Mouse (Mus musculus): ENCODE measurements around the gene Ptprh. TPM values are rescaled to one million over a fixed set of nuclear protein-coding genes. Genes with fewer than 3 reads are reported as not detected.
"Not testable (repeated sequence)": the region's sequence is repeated elsewhere in the genome, so short reads cannot be mapped to it uniquely, and the experiment has no call there.

Gene Ptprh
- polyA plus RNA-seq, 1 experiment: 0.08 TPM

DNA sequence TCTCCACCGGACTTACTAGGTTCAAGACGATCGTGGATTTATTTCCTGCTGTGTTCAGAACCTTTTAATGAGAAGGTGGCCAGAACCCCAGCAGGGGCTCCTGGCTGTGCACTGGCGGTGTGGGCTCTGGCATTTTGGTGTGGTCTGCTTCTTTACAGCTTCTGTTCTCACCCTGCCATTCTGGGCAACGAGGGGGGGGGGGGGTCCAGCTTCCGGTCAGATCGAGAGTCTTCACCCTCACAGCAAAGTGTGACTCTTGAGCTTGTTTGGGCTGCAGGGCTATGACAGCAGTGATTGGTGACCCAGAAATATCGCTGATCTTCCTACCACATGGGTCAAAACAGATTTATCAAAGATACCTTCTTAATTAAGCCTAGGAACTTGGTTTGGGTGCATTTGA, 8.5 kb upstream of the Ptprh start:
- H3K4me1 ChIP-seq (ENCODE audit: control insufficient read depth, insufficient read depth, low read length): no peaks in the 10 kb centered on the region
- 56% methylated on average over 8 of the region's 8 CpGs for WGBS
- no peak for TF ChIP-seq CTCF (IDR thresholded peaks at IDR 0.05; ENCODE audit: insufficient read depth, low read length)
- no peak for TF ChIP-seq POLR2A (IDR thresholded peaks at IDR 0.05; ENCODE audit: borderline replicate concordance, extremely low read depth, low read depth, low read length)
- DNase-seq: no peak
- H3K4me3 ChIP-seq (replicated peaks; ENCODE audit: extremely low read depth, low read depth, low read length): no peak overlapping the region

DNA sequence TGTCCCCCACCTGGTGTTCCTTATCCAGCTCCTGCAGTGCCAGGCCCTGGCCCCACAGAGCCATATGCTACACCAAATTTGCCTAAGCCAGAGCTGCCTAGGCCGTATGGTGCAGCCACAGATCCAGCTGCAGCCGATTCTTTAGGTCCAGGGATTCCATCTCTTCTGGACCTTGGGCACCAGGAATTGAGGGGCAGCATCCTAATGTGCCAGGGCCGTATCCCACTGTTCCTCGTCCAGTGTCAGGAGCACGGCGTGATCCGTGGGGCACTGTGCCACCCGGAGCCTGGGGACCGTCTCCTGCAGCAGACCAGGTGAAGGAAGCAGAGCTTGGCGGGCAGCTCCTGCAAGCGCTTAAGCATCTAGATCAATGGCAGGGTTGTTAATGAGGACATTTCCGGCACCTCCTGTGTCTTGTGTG, 8.1 kb upstream of the Ptprh start:
- 74% methylated on average over 12 of the region's 12 CpGs for WGBS
- no peak for DNase-seq
- no peaks in the 10 kb centered on the region for H3K4me1 ChIP-seq (ENCODE audit: control insufficient read depth, insufficient read depth, low read length)

DNA sequence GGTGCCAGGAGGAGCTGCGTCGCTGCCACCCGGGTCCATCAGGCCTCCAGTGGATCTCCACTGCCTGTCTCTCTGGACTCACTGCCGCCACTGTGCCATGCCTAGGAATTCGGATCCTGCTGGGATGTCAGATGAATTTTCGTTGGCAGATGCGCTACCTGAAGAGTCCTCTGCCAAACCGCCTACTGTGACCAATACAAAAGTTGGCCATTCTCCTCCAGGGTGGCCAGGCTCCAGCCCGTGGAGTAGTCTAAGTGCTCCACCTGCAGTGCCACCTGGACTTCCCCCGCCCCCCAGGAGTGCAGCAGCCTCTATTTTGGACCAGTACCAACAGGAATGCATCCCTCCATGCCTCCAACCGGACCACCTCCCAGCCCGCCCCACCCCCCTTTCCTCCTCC, 7.7 kb upstream of the Ptprh start:
- DNase-seq: no peak
- 79% methylated on average over 12 of the region's 12 CpGs for WGBS
- TF ChIP-seq POLR2A (IDR thresholded peaks at IDR 0.05; ENCODE audit: borderline replicate concordance, extremely low read depth, low read depth, low read length): no peak
- no peak for TF ChIP-seq CTCF (IDR thresholded peaks at IDR 0.05; ENCODE audit: insufficient read depth, low read length)
- H3K4me1 ChIP-seq (ENCODE audit: control insufficient read depth, insufficient read depth, low read length): no peaks in the 10 kb centered on the region
- no peak overlapping the region for H3K4me3 ChIP-seq (replicated peaks; ENCODE audit: extremely low read depth, low read depth, low read length)

More for the DNA sequence above, 8.1 kb upstream of the Ptprh start:
- no peak overlapping the region for H3K4me3 ChIP-seq (replicated peaks; ENCODE audit: extremely low read depth, low read depth, low read length)
- TF ChIP-seq POLR2A (IDR thresholded peaks at IDR 0.05; ENCODE audit: borderline replicate concordance, extremely low read depth, low read depth, low read length): no peak
- no peak for TF ChIP-seq CTCF (IDR thresholded peaks at IDR 0.05; ENCODE audit: insufficient read depth, low read length)

DNA sequence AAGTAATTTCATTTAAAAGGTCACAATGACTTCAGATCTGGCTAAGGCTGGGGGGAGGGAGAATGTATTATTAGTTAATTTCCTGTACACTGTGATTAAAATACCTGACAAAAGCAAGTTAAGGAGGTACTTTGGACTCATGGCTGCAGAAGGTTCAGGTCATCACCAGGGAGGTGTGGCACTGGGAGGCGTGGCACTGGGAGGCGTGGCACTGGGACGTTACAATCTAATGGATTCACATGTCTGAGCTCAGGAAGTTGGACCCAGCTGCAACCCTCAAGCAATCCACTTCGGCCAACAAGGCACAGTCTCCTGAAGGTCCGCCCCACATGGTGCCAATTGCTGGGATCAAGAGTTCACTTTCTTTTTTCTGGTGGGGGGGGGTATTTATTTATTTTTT, 4.2 kb upstream of the Ptprh start:
- TF ChIP-seq CTCF (IDR thresholded peaks at IDR 0.05; ENCODE audit: insufficient read depth, low read length) (no peak), POLR2A (IDR thresholded peaks at IDR 0.05; ENCODE audit: borderline replicate concordance, extremely low read depth, low read depth, low read length) (no peak)
- Histone ChIP-seq H3K4me3 (replicated peaks; ENCODE audit: extremely low read depth, low read depth, low read length) (no peak overlapping the region), H3K4me1 (ENCODE audit: control insufficient read depth, insufficient read depth, low read length) (no peaks in the 10 kb centered on the region)
- DNase-seq: no peak
- WGBS: 58% methylated on average over 5 of the region's 5 CpGs

DNA sequence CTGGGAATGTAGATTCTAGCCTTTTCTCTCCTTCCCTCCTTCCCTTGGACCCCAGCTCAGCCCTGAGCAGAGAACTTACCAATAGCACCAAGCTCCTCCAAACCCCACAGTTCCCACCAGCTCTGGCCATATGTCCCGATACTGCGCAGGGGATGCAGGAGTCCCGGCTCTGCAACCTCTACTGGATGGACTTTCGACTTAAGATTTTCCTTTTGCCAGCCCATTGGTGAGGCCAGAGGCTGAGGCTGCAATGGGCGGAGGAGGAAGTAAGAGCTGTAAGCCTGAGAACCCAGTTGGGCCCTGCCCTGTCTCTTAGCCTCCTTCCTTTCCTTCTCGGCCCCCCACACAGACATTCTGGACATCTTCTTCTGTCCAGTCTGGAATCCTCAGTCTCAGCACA, 872 bp downstream of the Ptprh start:
- 83% methylated on average over 6 of the region's 6 CpGs for WGBS
- Histone ChIP-seq H3K4me1 (ENCODE audit: control insufficient read depth, insufficient read depth, low read length) (no peaks in the 10 kb centered on the region), H3K4me3 (replicated peaks; ENCODE audit: extremely low read depth, low read depth, low read length) (no peak overlapping the region)
- TF ChIP-seq CTCF (IDR thresholded peaks at IDR 0.05; ENCODE audit: insufficient read depth, low read length): no peak
- TF ChIP-seq POLR2A (IDR thresholded peaks at IDR 0.05; ENCODE audit: borderline replicate concordance, extremely low read depth, low read depth, low read length): no peak
- no peak for DNase-seq

DNA sequence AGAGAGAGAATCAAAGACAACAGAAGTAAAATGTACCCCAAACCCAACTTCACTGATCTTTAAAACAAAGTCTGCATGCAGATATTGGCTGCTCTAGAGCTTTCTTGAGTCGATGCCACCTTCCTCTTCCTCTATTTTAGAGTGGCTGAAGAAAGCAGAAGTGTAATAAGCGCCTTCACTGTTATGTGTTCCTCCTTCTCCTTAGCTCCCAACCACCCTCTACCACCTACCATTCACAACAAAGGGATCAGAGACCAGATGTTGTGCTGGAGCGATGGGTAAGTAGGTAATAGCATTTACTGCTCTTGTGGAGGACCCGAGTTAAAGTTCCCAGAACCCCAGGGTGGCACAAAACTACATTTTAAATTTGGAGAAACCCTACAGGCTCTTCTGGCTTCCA, 6.8 kb downstream of the Ptprh start:
- 49% methylated on average over 4 of the region's 4 CpGs for WGBS
- DNase-seq; H3K4me1 ChIP-seq (ENCODE audit: control insufficient read depth, insufficient read depth, low read length); H3K4me3 ChIP-seq (replicated peaks; ENCODE audit: extremely low read depth, low read depth, low read length): not testable (repeated sequence)

DNA sequence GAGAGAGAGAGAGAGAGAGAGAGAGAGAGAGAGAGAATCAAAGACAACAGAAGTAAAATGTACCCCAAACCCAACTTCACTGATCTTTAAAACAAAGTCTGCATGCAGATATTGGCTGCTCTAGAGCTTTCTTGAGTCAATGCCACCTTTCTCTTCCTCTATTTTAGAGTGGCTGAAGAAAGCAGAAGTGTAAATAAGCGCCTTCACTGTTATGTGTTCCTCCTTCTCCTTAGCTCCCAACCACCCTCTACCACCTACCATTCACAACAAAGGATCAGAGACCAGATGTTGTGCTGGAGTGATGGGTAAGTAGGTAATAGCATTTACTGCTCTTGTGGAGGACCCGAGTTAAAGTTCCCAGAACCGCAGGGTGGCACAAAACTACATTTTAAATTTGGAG, 22.4 kb downstream of the Ptprh start:
- 62% methylated on average over 3 of the region's 3 CpGs for WGBS
- not testable (repeated sequence) for H3K4me3 ChIP-seq (replicated peaks; ENCODE audit: extremely low read depth, low read depth, low read length); DNase-seq; H3K4me1 ChIP-seq (ENCODE audit: control insufficient read depth, insufficient read depth, low read length)

DNA sequence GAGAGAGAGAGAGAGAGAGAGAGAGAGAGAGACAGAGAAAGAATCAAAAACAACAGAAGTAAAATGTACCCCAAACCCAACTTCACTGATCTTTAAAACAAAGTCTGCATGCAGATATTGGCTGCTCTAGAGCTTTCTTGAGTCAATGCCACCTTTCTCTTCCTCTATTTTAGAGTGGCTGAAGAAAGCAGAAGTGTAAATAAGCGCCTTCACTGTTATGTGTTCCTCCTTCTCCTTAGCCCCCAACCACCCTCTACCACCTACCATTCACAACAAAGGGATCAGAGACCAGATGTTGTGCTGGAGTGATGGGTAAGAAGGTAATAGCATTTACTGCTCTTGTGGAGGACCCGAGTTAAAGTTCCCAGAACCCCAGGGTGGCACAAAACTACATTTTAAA, 31.5 kb downstream of the Ptprh start:
- not testable (repeated sequence) for DNase-seq; H3K4me1 ChIP-seq (ENCODE audit: control insufficient read depth, insufficient read depth, low read length); H3K4me3 ChIP-seq (replicated peaks; ENCODE audit: extremely low read depth, low read depth, low read length)
- 54% methylated on average over 2 of the region's 2 CpGs for WGBS

DNA sequence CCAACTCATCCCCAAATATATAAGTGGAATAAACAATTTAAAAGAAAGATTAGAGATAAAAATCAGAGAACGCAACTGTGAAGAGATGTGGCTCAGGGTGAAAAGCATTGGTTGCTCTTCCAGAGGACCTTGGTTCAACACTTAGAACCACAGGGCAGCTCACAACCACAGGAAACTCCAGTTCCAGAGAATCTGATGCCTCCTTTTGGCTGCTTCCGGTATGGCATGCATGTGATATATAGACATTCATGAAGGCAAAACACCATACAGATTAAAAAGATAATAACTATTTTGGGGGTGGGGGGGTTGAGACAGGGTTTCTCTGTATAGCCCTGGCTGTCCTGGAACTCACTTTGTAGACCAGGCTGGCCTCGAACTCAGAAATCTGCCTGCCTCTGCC, 41.2 kb downstream of the Ptprh start:
- 90% methylated on average over 3 of the region's 3 CpGs for WGBS
- H3K4me3 ChIP-seq (replicated peaks; ENCODE audit: extremely low read depth, low read depth, low read length): no peak overlapping the region
- no peak for TF ChIP-seq POLR2A (IDR thresholded peaks at IDR 0.05; ENCODE audit: borderline replicate concordance, extremely low read depth, low read depth, low read length)
- TF ChIP-seq CTCF (IDR thresholded peaks at IDR 0.05; ENCODE audit: insufficient read depth, low read length): no peak
- DNase-seq: no peak
- H3K4me1 ChIP-seq (ENCODE audit: control insufficient read depth, insufficient read depth, low read length): no peaks in the 10 kb centered on the region

DNA sequence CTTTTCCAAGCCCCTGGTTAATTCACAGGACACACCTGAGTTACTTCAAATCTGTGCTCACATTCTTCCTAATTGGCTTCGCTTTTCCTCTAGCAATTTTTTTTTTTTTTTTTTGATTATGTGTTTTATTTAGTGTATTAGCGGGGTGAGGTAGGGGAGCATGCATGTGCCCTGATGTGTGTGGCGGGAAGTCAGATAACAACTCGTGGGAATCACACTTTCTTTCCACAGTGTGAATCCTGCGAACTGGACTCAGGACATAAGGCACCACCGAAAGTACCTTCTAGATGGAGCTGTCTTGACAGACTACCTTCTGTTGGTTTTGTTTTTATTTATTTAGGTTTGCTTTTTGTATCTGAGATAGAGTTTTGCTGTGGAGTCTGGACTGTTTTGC, 46.7 kb downstream of the Ptprh start:
- TF ChIP-seq CTCF (IDR thresholded peaks at IDR 0.05; ENCODE audit: insufficient read depth, low read length) (no peak), POLR2A (IDR thresholded peaks at IDR 0.05; ENCODE audit: borderline replicate concordance, extremely low read depth, low read depth, low read length) (no peak)
- 63% methylated on average over 6 of the region's 6 CpGs for WGBS
- no peak overlapping the region for H3K4me3 ChIP-seq (replicated peaks; ENCODE audit: extremely low read depth, low read depth, low read length)

More for the DNA sequence above, 46.7 kb downstream of the Ptprh start:
- H3K4me1 ChIP-seq (ENCODE audit: control insufficient read depth, insufficient read depth, low read length): no peaks in the 10 kb centered on the region
- DNase-seq: no peak

Measured in lung, adult 2 months (tissue).